Mouse (Mus musculus): ENCODE results near the gene Gm47841. TPM values are rescaled to one million over a fixed set of nuclear protein-coding genes. Genes with fewer than 3 reads are reported as not detected.

Gene Gm47841
- polyA plus RNA-seq, 1 experiment from 2014 or later, result not detected

Other genes with a start within 250 kb of the Gm47841 start
- gene Scn8a, start 177.5 kb downstream of the Gm47841 start, polyA plus RNA-seq (2015; fragmentation: Nextera tagmentation; extraction: Ambion mirVana), result 8.2 and 8.6 TPM in 2 replicates
- gene Fignl2, start 31.2 kb upstream of the Gm47841 start, polyA plus RNA-seq (2015; fragmentation: Nextera tagmentation; extraction: Ambion mirVana), result 0.21 and 0.28 TPM in 2 replicates
- not detected in 2 replicates for gene Ankrd33, start 68.4 kb upstream of the Gm47841 start, polyA plus RNA-seq (2015; fragmentation: Nextera tagmentation; extraction: Ambion mirVana)
- gene Acvrl1, start 81.1 kb upstream of the Gm47841 start, polyA plus RNA-seq (2015; fragmentation: Nextera tagmentation; extraction: Ambion mirVana), result 9.9 and 10.1 TPM in 2 replicates
- 8.0 TPM in 2 replicates for gene Acvr1b, start 126.7 kb upstream of the Gm47841 start, polyA plus RNA-seq (2015; fragmentation: Nextera tagmentation; extraction: Ambion mirVana)
- 7.4 and 8.0 TPM in 2 replicates for gene Grasp, start 176.8 kb upstream of the Gm47841 start, polyA plus RNA-seq (2015; fragmentation: Nextera tagmentation; extraction: Ambion mirVana)
- gene Nr4a1, start 206.9 kb upstream of the Gm47841 start, polyA plus RNA-seq (2015; fragmentation: Nextera tagmentation; extraction: Ambion mirVana), result 9.1 and 9.5 TPM in 2 replicates
- 65.9 and 68.4 TPM in 2 replicates for gene Atg101, start 236.9 kb upstream of the Gm47841 start, polyA plus RNA-seq (2015; fragmentation: Nextera tagmentation; extraction: Ambion mirVana)
- gene 6030408B16Rik, start 245.8 kb upstream of the Gm47841 start, polyA plus RNA-seq (2015; fragmentation: Nextera tagmentation; extraction: Ambion mirVana), result 0.56 and 0.60 TPM in 2 replicates